Mouse (Mus musculus) spleen, postnatal 36 days (tissue): ENCODE data around the gene C2cd3.
A peak's percentile ranks its signal among the peaks of the same experiment; 100 is the strongest.
"Not testable (repeated sequence)": the region's sequence is repeated elsewhere in the genome, so short reads cannot be mapped to it uniquely, and the experiment has no call there.

Source experiments
- DNase-seq, 2 experiments: peaks; one replicate each; pipeline ENCODE4 v3.0.0; 2022; ENCODE audit warnings: low spot score in 2 of 2, mixed read lengths in 1 of 2

C2cd3 gene

DNA sequence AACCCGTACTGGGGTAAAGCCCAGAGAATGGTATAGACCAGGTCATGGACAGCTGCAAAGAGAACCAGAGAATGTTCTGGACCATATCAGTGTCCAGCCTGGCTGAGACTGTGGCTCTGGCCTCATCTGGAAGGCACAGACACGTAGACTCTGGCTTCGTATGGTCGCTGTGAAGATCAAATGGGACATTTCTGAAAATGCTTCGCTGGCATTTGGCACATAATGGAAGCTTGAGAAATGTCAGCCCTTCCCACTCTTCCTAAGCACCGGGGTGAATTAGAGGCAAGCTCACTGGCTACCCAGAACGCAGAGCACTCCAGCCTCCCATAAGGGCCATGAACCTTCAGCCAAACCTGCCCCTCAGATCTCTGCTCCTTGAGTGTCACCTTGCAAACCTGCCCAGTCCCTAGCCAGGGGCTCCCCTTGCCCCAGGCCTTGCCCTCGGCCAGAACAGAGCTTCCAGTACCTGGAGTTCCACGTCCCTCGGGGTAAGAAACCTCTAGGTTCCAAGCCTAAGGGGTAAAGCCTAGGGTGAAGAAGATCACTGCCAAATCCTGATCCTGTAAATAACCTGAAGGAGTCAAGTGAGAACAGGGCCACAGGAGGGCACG, 98.9 kb downstream of the C2cd3 start:
- DNase-seq: no peak

- no peak for DNase-seq
Measured at GRCm38 (mm10) chr7:100471407-100471797, 99.4 kb downstream of the C2cd3 start.

DNA sequence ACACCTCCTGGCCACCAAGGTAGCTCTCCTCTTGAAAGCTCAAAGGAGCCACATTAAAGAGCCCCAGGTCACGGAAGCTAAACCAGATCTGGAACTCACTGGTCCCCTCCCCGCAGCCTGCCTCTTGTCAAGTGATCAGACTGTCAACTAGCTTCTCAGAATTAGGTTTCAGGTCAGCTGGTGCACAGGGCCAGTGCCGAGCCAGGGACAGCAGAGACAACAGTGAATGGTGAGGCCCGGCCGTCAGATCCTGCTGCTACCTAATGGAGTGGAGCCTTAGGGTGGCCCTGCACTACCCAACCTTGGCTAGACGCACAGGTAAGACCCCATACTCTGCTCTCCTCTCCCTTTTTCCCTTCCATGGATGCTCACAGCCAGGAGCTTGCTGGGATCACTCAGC, 100.7 kb downstream of the C2cd3 start, which contains the start of gene Ucp3:
Gene Ucp3, plus strand, starts transcription at position 214 of the 400 bp plus-strand sequence.
- DNase-seq: no peak

- DNase-seq: no peak
Measured at GRCm38 (mm10) chr7:100473846-100474454, 101.9 kb downstream of the C2cd3 start.

DNA sequence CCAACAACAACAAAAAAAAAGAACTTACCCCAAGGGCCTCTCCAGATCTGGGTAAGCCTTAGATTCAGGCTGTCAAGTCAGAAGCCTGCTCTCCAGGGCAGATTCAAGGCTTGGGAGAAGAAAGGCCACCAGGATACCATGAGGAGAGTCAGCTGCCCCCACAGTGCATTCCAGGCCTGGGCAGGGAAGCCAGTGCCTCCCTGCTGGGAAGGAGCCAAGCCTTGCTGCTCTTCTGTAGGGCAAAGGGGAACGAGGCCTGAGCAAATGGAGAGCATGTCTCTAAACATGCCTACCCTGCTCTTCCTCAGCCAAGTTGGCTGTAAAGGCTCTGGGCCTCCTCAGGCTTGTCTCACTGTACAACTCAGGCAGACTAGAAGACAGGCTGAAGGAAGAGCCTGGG, 102.6 kb downstream of the C2cd3 start:
- DNase-seq: no peak

DNA sequence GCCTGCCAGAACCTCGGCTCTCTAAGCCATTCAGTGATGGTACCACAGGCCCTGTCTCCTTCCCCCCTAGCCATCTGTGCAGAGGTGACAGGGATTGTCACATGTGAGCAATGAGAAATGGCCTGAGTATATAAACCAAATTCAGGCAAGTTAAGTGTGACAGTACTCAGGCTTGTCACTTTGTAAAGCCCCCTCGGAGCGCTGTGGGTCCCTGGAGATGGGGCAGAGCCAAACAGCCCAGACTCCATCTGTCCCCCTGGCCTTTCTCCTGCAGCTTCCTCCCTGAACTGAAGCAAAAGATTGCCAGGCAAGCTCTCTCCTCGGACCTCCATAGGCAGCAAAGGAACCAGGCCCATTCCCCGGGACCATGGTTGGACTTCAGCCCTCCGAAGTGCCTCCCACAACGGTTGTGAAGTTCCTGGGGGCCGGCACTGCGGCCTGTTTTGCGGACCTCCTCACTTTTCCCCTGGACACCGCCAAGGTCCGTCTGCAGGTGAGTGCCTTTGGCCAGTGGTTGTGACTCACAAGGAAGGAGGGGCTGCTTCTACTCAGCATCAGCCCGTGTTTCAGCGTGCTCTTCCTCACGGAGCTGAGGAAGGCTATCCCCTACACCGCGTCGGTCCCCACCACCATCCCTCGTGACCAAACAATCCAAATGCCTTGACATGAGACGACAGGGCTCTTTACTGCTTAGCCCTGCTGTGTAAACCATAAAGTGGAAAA, 107.2 kb downstream of the C2cd3 start:
- DNase-seq: no peak

DNA sequence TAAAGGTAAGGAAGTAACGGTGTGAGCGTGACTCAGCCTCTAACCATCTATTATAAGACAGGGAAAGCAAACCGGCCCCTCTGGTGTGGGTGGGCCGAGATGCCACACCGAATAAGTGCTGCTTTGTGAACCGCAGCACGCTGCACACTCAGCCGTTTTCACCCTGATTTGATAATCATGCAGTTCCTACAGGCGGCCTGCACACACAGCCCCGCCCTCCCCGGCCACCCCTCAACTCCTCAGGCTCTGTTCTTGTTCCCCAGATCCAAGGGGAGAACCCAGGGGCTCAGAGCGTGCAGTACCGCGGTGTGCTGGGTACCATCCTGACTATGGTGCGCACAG, 107.8 kb downstream of the C2cd3 start:
- DNase-seq: no peak

DNA sequence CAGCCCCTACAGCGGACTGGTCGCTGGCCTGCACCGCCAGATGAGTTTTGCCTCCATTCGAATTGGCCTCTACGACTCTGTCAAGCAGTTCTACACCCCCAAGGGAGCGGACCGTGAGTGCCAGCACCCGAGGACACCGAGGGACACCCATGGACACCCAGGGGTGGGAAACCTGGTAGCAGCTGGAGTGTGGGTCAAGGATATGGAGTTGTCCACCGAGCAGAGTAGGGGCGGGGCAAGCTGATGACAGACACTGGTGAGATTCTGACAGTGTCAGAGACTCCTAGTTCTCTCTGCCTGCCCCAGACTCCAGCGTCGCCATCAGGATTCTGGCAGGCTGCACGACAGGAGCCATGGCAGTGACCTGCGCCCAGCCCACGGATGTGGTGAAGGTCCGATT, 108.1 kb downstream of the C2cd3 start:
- DNase-seq: no peak

DNA sequence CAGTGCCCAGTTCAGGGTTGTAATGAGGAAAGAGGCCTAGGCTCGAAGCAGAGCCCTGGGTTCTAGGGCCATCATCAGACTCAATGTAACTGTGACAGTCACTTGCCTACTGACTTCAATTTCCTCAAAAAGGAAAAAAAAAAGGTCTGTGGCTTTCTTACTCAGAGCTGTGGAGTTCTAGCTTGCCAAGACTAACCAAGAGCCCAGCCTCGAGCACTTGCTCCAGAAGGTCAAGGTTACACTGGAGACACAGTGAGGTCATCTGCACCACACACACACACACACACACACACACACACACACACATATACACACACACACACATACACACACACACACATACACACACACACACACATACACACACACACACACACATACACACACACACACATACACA, 110.0 kb downstream of the C2cd3 start:
- DNase-seq: not testable (repeated sequence)

DNA sequence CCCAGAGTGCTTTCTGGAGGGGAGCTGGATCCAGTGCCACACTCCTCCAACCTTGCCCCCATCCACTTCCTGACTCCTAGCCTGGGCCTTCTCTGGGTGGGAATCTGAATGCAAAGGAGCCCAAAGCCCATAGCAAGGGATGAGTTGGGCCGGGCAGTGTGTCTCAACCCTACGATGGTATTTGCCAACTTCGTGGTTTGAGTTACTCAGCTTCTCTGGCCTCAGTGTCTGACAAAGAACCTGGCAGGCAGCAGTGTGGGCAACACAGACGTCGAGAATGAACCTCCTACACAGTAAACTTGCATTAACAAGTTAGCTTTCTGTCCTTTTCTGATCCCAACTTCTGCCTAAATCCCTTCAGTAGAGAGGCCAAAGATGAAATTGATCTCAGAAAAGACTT, 112.5 kb downstream of the C2cd3 start:
- no peak for DNase-seq

- DNase-seq: no peak
Measured at GRCm38 (mm10) chr7:100487301-100487700, 115.3 kb downstream of the C2cd3 start.

DNA sequence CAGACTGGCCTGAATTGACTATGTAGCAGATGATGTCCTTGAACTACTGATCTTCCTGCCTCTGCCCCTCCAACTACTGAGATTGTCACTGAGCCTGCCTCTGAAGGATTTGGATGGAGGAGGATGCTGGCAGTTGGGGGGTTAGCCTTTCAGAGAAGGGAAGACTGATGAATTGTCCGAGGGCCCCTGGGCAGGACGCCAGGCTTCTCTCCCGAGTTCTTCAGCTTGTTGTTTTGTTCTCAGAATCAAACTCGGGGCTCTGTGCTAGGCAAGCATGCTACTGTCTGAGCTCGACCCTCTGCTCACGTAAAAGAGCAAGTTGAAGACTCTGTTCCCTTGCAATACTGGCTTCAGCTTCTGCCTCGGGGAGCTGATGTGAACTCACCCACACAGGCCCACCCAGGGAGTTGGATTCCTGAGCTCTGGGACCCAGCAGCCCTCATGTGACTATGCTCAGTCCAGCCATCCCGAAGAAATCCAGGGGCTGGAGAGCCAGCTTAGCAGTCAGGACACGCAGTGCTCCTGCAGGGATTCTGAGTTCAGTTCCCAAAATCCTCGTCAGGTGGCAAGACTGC, 116.5 kb downstream of the C2cd3 start:
- no peak for DNase-seq

DNA sequence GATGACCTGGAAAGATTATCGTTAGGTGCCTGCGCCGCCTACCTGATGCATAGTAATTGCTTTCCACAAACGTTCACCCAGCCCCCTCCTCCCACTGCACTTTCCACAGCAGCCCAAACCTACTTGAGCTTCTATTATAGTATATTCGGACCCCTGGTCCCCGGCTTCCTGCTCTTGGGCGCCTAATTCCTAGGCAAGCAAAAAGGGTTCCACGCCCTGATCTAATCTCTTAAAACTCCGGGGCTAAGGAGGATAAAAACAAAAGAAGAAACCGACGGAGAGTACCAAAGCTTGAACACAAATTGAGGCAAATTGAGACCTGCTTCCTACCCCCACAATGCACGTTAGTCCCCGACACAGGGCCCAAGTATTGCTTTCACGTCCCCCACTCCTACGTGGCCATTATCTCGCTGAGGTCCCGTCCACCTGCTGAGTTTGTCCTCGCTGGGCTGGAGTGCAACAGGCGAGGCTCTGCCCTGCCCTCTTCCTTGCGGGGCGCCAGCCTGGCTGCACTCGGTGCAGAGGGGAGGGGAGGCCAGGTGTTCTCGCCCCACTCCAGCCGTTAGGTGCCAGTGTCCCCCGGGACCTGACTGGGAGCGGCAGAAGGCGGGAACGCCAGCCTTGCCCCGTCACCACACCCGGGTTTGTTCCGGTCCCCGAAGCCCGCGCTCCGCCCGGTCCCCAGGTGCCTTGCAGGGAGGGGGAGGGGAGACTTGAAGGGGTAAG, 120.5 kb downstream of the C2cd3 start:
- DNase-seq: peak in 1 of 2 experiments; percentile 50

GRCm38 (mm10) chr7:100493117-100493483, 121.1 kb downstream of the C2cd3 start, which contains the start of gene Ucp2:
TSS of gene Ucp2 (plus strand) at chr7:100493337.
- peak; percentile 96 to 97 for DNase-seq

- peak; percentile 56 to 66 for DNase-seq
Measured at GRCm38 (mm10) chr7:100493484-100494414, 121.7 kb downstream of the C2cd3 start.

- DNase-seq: peak in 1 of 2 experiments; percentile 43
Measured at GRCm38 (mm10) chr7:100494415-100494831, 122.4 kb downstream of the C2cd3 start.

- DNase-seq: no peak
Measured at GRCm38 (mm10) chr7:100495042-100495441, 123.0 kb downstream of the C2cd3 start.

- DNase-seq: peak; percentile 94 to 95
Measured at GRCm38 (mm10) chr7:100495581-100496251, 123.7 kb downstream of the C2cd3 start.

GRCm38 (mm10) chr7:100496371-100496770, 124.3 kb downstream of the C2cd3 start:
- DNase-seq: no peak

GRCm38 (mm10) chr7:100496791-100497190, 124.8 kb downstream of the C2cd3 start:
- DNase-seq: no peak
